Mouse (Mus musculus): ENCODE measurements around the gene Evx1. TPM values are rescaled to one million over a fixed set of nuclear protein-coding genes. Genes with fewer than 3 reads are reported as not detected.

Evx1 gene
- polyA plus RNA-seq, 1 experiment from 2014 or later, result 0.15 TPM

DNA sequence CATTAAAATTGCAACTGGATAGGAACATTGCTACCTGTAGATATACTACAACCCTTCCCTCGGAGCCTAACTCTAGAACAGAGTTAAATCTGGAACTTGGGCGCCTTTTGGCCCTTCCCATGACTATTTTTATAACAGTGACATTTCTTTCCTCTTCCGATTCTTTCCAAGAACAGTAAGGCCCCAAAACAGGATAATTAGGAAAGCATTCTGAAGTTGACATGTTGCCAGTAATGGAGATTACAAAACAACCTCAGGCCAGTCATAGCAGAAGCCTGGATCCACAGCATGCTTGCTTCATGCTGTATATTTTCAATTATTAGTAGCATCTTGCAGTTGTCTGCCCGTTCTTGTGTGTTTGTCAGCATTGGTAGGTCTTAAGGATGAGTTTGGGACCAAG lies 12.5 kb upstream of the Evx1 start:
- Histone ChIP-seq H3K36me3 (no peaks in the 10 kb centered on the region), H3K9me3 (replicated peaks) (no peaks in the 10 kb centered on the region), H3K4me3 (no peak overlapping the region), H3K27me3 (ENCODE audit: low read depth, poor library complexity, severe bottlenecking) (peaks cover 87% of the 10 kb centered on the region), H3K4me1 (peaks cover 4% of the 10 kb centered on the region), H3K27ac (replicated peaks) (no peak overlapping the region)
- 80% methylated on average over 4 of the region's 4 CpGs for WGBS
- no peak for DNase-seq (ENCODE audit: low spot score)

DNA sequence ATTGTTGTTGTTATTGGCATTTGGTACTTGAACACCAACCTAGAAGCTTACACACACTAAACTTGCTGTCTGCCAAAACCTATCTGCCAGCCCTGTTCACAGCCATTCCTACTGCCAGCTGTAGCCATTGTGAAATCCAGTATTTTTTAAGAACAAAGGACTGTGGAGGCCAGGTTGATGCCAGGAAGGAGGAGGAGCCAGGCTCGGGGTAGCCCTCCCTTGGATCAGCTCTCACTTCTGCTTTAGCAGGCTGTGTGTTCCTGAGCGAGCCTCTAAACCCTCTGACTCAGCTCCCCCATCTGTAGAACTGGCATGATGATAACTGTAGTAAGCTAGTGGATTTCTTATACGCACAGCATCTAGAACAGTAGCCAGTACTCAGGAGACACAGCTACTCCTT lies 9.9 kb upstream of the Evx1 start:
- WGBS, result 61% methylated on average over 3 of the region's 3 CpGs

DNA sequence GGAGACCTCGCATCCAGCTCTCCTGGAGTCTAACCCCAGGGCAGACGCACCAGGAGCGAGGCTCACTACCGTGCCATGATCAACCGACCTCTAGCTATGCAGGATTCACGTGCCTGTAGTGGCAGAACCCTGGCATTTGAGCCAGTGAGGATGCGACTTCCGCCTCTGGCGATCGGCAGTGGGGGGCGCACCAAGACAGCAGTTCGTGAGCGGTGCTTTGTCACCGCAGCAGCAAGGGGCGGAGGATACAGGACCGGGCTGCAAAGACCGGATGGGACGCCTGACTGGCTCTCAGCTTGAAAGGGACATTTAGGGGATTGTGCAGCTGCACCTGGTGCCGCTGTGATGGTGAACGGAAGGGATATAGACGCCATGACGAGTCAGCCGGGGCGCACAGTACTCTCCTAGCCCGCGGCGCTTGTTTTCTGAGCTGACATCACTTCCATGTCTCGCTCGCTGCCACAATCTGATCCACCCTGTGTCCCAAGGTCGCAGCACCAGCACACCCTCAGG lies 7.4 kb upstream of the Evx1 start:
- Histone ChIP-seq H3K4me3 (peak overlapping the region; percentile 54), H3K36me3 (no peaks in the 10 kb centered on the region), H3K9me3 (replicated peaks) (no peaks in the 10 kb centered on the region), H3K4me1 (peaks cover 14% of the 10 kb centered on the region), H3K27me3 (ENCODE audit: low read depth, poor library complexity, severe bottlenecking) (peaks cover 92% of the 10 kb centered on the region), H3K27ac (replicated peaks) (no peak overlapping the region; the same call in 1 of the 2 replicates)
- WGBS, result under 1% methylated on average over 30 of the region's 30 CpGs
- peak; percentile 75 for DNase-seq (ENCODE audit: low spot score)

More for the DNA sequence above, 9.9 kb upstream of the Evx1 start:
- no peak for DNase-seq (ENCODE audit: low spot score)
- peaks cover 89% of the 10 kb centered on the region for H3K27me3 ChIP-seq (ENCODE audit: low read depth, poor library complexity, severe bottlenecking)
- peaks cover 9% of the 10 kb centered on the region for H3K4me1 ChIP-seq
- H3K9me3 ChIP-seq (replicated peaks), result no peaks in the 10 kb centered on the region
- H3K4me3 ChIP-seq, result no peak overlapping the region
- no peaks in the 10 kb centered on the region for H3K36me3 ChIP-seq
- H3K27ac ChIP-seq (replicated peaks), result no peak overlapping the region

- Histone ChIP-seq H3K9me3 (replicated peaks) (no peaks in the 10 kb centered on the region), H3K4me1 (peaks cover 29% of the 10 kb centered on the region), H3K27ac (replicated peaks) (no peak overlapping the region), H3K36me3 (no peaks in the 10 kb centered on the region), H3K4me3 (no peak overlapping the region), H3K27me3 (ENCODE audit: low read depth, poor library complexity, severe bottlenecking) (peaks cover 100% of the 10 kb centered on the region)
- 5% methylated on average over 10 of the region's 10 CpGs for WGBS
- DNase-seq (ENCODE audit: low spot score), result peak; percentile 29
Observed at GRCm38 (mm10) chr6:52309766-52310165, 3.5 kb upstream of the Evx1 start.

DNA sequence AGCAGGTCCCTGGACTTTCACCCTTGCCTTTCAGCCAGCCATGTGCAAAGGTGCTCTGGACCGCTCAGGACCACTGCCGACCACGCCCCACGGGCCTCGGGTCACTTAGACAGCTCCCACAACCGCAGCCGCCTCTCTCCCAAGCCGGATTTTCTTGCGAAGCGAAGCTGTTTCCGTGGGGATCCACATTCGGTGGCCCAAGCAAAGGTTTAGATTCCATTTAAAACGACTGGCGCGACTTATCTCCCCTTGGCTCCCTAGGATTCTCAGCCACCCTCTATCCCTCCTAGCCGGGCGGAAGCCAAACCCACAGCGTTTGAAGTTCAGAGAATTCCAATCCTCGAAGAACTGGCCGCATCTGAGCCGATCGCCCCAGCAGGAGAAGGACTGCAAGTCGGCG lies 2.9 kb upstream of the Evx1 start:
- DNase-seq (ENCODE audit: low spot score), result peak; percentile 56
- Histone ChIP-seq H3K4me1 (peaks cover 29% of the 10 kb centered on the region), H3K27ac (replicated peaks) (no peak overlapping the region), H3K4me3 (0 out of 2 replicates have a peak overlapping the region, but pooled peaks have one; percentile 18), H3K9me3 (replicated peaks) (no peaks in the 10 kb centered on the region), H3K36me3 (no peaks in the 10 kb centered on the region), H3K27me3 (ENCODE audit: low read depth, poor library complexity, severe bottlenecking) (peaks cover 100% of the 10 kb centered on the region)
- under 1% methylated on average over 24 of the region's 24 CpGs for WGBS

DNA sequence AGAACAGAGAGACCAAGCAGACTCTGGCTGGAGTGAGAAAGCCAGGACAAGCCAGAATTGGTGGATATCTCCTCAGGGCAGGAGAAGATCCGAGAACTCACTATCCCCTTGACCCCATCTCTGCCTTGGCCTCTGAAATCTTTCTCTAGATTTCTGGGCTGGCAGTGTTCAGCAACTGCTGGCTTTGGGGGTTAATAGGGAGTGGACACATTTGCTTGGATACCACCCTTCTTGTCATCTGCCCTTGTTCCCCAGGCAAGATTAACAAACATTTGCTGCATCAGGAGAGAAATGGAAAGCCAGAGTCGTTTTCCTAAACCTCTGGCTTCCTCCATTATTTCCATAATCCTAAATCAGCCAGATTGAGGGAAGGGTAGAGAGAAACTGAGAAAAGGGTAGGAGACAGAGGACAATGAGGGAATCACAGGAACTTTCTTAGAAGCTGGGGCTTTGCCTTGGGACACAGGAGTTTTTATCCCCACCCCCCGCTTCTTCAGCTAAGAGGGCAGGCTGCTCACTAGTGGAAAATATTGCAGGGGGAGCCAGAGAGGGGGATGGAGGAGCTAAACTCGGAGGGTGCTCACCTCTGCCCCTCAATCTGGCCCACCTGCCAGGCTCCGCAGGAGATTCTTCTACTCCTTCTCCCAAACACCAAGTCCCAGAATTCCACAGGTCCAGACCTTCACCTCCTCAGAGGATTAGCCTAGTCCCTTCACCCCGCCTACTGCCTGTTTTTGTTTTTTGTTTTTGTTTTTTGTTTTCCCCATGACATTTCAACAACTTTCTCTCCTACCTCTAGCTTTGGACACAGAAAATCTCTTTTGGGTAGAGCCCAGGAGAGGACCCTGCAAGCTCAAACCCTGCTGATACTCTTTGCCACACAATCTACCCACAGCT lies 1.4 kb upstream of the Evx1 start:
- Histone ChIP-seq H3K27me3 (ENCODE audit: low read depth, poor library complexity, severe bottlenecking) (peaks cover 100% of the 10 kb centered on the region), H3K27ac (replicated peaks) (no peak overlapping the region), H3K4me3 (no peak overlapping the region), H3K36me3 (no peaks in the 10 kb centered on the region), H3K4me1 (peaks cover 29% of the 10 kb centered on the region), H3K9me3 (replicated peaks) (no peaks in the 10 kb centered on the region)
- WGBS, result 0% methylated on average over 6 of the region's 6 CpGs
- DNase-seq (ENCODE audit: low spot score), result peak; percentile 38

- 3% methylated on average over 8 of the region's 8 CpGs for WGBS
- no peak overlapping the region for H3K27ac ChIP-seq (replicated peaks)
- H3K4me1 ChIP-seq, result peaks cover 32% of the 10 kb centered on the region
- H3K4me3 ChIP-seq, result no peak overlapping the region
- peaks cover 100% of the 10 kb centered on the region for H3K27me3 ChIP-seq (ENCODE audit: low read depth, poor library complexity, severe bottlenecking)
- H3K9me3 ChIP-seq (replicated peaks), result no peaks in the 10 kb centered on the region
- no peaks in the 10 kb centered on the region for H3K36me3 ChIP-seq
- DNase-seq (ENCODE audit: low spot score), result peak; percentile 26
Observed at GRCm38 (mm10) chr6:52312558-52312915, 761 bp upstream of the Evx1 start.

DNA sequence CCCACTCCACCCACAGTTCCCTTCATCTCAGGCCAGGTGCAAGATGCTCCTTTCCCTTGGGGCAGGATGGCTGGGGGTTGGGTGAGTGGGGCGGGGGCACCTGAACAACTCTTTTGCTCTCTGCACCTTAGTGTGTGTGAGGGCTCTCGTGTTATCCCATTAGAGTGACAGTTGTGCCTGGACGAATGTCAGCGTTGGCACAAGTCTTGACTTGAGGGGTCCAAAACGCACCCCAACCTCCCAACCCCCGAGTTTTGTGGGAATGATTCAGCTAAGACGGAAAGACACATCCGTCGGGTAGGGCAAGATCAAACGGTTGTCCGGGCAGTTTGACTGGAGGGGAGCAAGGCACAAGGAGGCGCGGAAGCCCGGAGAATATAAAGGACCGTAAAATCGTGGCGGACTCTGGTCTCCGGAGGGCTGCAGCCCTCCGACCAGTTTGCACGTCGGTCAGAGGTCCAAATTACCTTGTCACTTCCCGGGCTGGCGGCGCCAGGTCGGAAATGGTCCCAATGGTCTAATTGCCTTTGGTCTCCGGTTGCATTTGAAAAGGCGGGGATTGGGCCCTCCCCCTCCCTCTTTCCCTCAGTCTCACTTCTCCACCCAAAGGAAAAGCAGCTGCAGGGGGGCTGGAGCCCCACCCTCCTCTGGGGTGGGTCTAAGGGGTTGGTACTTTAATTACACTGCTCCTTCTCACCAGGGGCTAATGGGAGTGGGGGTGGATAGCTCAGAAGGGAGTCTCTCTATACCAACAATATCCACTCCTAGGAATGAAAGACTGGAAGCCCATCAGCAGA lies 1.2 kb downstream of the Evx1 start:
- H3K27me3 ChIP-seq (ENCODE audit: low read depth, poor library complexity, severe bottlenecking), result peaks cover 100% of the 10 kb centered on the region
- H3K9me3 ChIP-seq (replicated peaks), result no peaks in the 10 kb centered on the region
- no peak overlapping the region for H3K27ac ChIP-seq (replicated peaks)
- peak; percentile 49 for DNase-seq (ENCODE audit: low spot score)
- WGBS, result 1% methylated on average over 27 of the region's 27 CpGs
- H3K4me1 ChIP-seq, result peaks cover 32% of the 10 kb centered on the region
- H3K36me3 ChIP-seq, result no peaks in the 10 kb centered on the region
- 0 out of 2 replicates have a peak overlapping the region, but pooled peaks have one; percentile 14 for H3K4me3 ChIP-seq

- H3K27ac ChIP-seq (replicated peaks), result no peak overlapping the region
- peaks cover 100% of the 10 kb centered on the region for H3K27me3 ChIP-seq (ENCODE audit: low read depth, poor library complexity, severe bottlenecking)
- H3K36me3 ChIP-seq, result no peaks in the 10 kb centered on the region
- WGBS, result 1% methylated on average over 27 of the region's 27 CpGs
- no peaks in the 10 kb centered on the region for H3K9me3 ChIP-seq (replicated peaks)
- DNase-seq (ENCODE audit: low spot score), result peak; percentile 58
- peaks cover 27% of the 10 kb centered on the region for H3K4me1 ChIP-seq
- H3K4me3 ChIP-seq, result peak overlapping the region; percentile 30; the same call in 1 of the 2 replicates
Observed at GRCm38 (mm10) chr6:52315441-52316412, 2.4 kb downstream of the Evx1 start.

- WGBS, result 1% methylated on average over 69 of the region's 81 CpGs
- H3K4me3 ChIP-seq, result peak overlapping the region; percentile 30
- H3K9me3 ChIP-seq (replicated peaks), result no peaks in the 10 kb centered on the region
- no peaks in the 10 kb centered on the region for H3K36me3 ChIP-seq
- peak; percentile 47 for DNase-seq (ENCODE audit: low spot score)
- peaks cover 100% of the 10 kb centered on the region for H3K27me3 ChIP-seq (ENCODE audit: low read depth, poor library complexity, severe bottlenecking)
- no peak overlapping the region for H3K27ac ChIP-seq (replicated peaks)
- H3K4me1 ChIP-seq, result peaks cover 22% of the 10 kb centered on the region
Observed at GRCm38 (mm10) chr6:52316413-52317184, 3.3 kb downstream of the Evx1 start.

- Histone ChIP-seq H3K9me3 (replicated peaks) (no peaks in the 10 kb centered on the region), H3K27me3 (ENCODE audit: low read depth, poor library complexity, severe bottlenecking) (peaks cover 100% of the 10 kb centered on the region), H3K36me3 (no peaks in the 10 kb centered on the region), H3K27ac (replicated peaks) (no peak overlapping the region), H3K4me1 (peaks cover 22% of the 10 kb centered on the region), H3K4me3 (no peak overlapping the region)
- DNase-seq (ENCODE audit: low spot score), result peak; percentile 46
- WGBS, result 6% methylated on average over 14 of the region's 14 CpGs
Observed at GRCm38 (mm10) chr6:52317461-52318180, 4.3 kb downstream of the Evx1 start.
